Mouse (Mus musculus) spleen, adult 2 months (tissue): ENCODE results near the gene Ube2l6. TPM values are rescaled to one million over a fixed set of nuclear protein-coding genes. Genes with fewer than 3 reads are reported as not detected.

Experiments used
- DNase-seq, 2 experiments: peaks; one replicate each; pipeline versions ENCODE4 v3.0.0 to v3.0.0-alpha.2; 2012 to 2021; ENCODE audit warnings: low spot score in 2 of 2, low read depth in 1 of 2
- H3K27ac ChIP-seq: fragments of 200-500 bp; 2 replicates; pipeline ENCODE4 v1.5.1; 2012; ENCODE audit warnings: low read length, inconsistent platforms; ENCODE audit not compliant: insufficient read depth
- H3K27me3 ChIP-seq: fragments of 200-500 bp; 2 replicates; pipeline ENCODE4 v1.6.1; 2012; ENCODE audit warnings: mild to moderate bottlenecking, moderate library complexity, low read length, inconsistent platforms; ENCODE audit not compliant: control insufficient read depth, insufficient read depth
- H3K36me3 ChIP-seq: fragments of 200-500 bp; 2 replicates; pipeline ENCODE4 v1.6.1; 2012; ENCODE audit warnings: mild to moderate bottlenecking, low read length, inconsistent platforms; ENCODE audit not compliant: control insufficient read depth, insufficient read depth
- H3K4me1 ChIP-seq: fragments of 200-500 bp; 2 replicates; pipeline ENCODE4 v1.6.1; 2011; ENCODE audit warnings: inconsistent platforms; ENCODE audit not compliant: control insufficient read depth, insufficient read depth, insufficient read length
- H3K4me3 ChIP-seq: fragments of 200-500 bp; 2 replicates; pipeline ENCODE4 v1.5.1; 2011; ENCODE audit warnings: mild to moderate bottlenecking, inconsistent platforms; ENCODE audit not compliant: insufficient read depth, insufficient read length; ENCODE audit errors: extremely low read depth
- CTCF ChIP-seq: fragments of 200-500 bp; IDR thresholded peaks from 2 replicates; pipeline ENCODE4 v1.5.1; 2011; ENCODE audit warnings: mild to moderate bottlenecking, inconsistent platforms; ENCODE audit not compliant: insufficient read depth, insufficient read length, insufficient replicate concordance; ENCODE audit errors: extremely low read depth
- POLR2A ChIP-seq: fragments of 200-500 bp; IDR thresholded peaks from 2 replicates; pipeline ENCODE4 v1.6.1; 2011; ENCODE audit warnings: low read depth, low read length, inconsistent platforms
- WGBS: fragments of 180-500 bp; shearing (Covaris S2); methylation state at CpG from one replicate; pipeline ENCODE4 v1.1.7; 2018; 5-methylcytosine and 5-hydroxymethylcytosine counted together
- polyA plus RNA-seq: library from polyadenylated mRNA; depleted of rRNA; stranded (reverse); fragments of >200 nt; gene quantifications from 2 replicates; pipeline ENCODE4 v1.2.3, GENCODE M21; 2012

Ube2l6 gene
- polyA plus RNA-seq, 1 experiment: 250 TPM

- peak overlapping the region; percentile 49 for H3K27ac ChIP-seq
- TF ChIP-seq POLR2A (no peak), CTCF (no peak)
- 21% methylated on average over 9 of the region's 9 CpGs for WGBS
- H3K27me3 ChIP-seq: no peaks in the 10 kb centered on the region; the same call in 1 of the 2 replicates
- no peaks in the 10 kb centered on the region for H3K36me3 ChIP-seq
- peak in 1 of 2 experiments; percentile 21 for DNase-seq
- no peak overlapping the region for H3K4me3 ChIP-seq
- H3K4me1 ChIP-seq: peaks cover 16% of the 10 kb centered on the region
These were observed 39.4 kb downstream of the Ube2l6 start for GRCm38 (mm10) chr2:84837817-84838592.

- WGBS: 23% methylated on average over 10 of the region's 10 CpGs
- H3K27ac ChIP-seq: peak within 1 kb of the TSS; percentile 49
- TF ChIP-seq POLR2A: no peak
- no peak for TF ChIP-seq CTCF
- DNase-seq: no peak
- H3K4me3 ChIP-seq: peak within 1 kb of the TSS; percentile 71
- no peaks in the 10 kb centered on the region for H3K36me3 ChIP-seq
- H3K4me1 ChIP-seq: peaks cover 16% of the 10 kb centered on the region
- H3K27me3 ChIP-seq: no peaks in the 10 kb centered on the region; the same call in 1 of the 2 replicates
These were observed 39.9 kb downstream of the Ube2l6 start, which contains the start of gene Slc43a1 for GRCm38 (mm10) chr2:84838593-84838949. TSS of gene Slc43a1 (plus strand) at chr2:84838850.

GRCm38 (mm10) chr2:84838993-84839980 lies 40.7 kb downstream of the Ube2l6 start:
- Histone ChIP-seq H3K4me3 (peak overlapping the region; percentile 71), H3K4me1 (peaks cover 16% of the 10 kb centered on the region), H3K27ac (peak overlapping the region; percentile 39; the same call in 1 of the 2 replicates), H3K27me3 (no peaks in the 10 kb centered on the region; the same call in 1 of the 2 replicates), H3K36me3 (no peaks in the 10 kb centered on the region)
- TF ChIP-seq CTCF: no peak
- TF ChIP-seq POLR2A: no peak
- WGBS: 1% methylated on average over 47 of the region's 47 CpGs
- no peak for DNase-seq

- TF ChIP-seq CTCF (no peak), POLR2A (no peak)
- peaks cover 16% of the 10 kb centered on the region for H3K4me1 ChIP-seq
- H3K27me3 ChIP-seq: no peaks in the 10 kb centered on the region; the same call in 1 of the 2 replicates
- H3K36me3 ChIP-seq: no peaks in the 10 kb centered on the region
- H3K4me3 ChIP-seq: peak overlapping the region; percentile 71
- DNase-seq: peak in 1 of 2 experiments; percentile 39
- WGBS: under 1% methylated on average over 54 of the region's 54 CpGs
- H3K27ac ChIP-seq: peak overlapping the region; percentile 40; the same call in 1 of the 2 replicates
These were observed 41.6 kb downstream of the Ube2l6 start for GRCm38 (mm10) chr2:84840016-84840747.

- TF ChIP-seq CTCF: no peak
- no peak for TF ChIP-seq POLR2A
- 9% methylated on average over 17 of the region's 17 CpGs for WGBS
- no peaks in the 10 kb centered on the region; the same call in 1 of the 2 replicates for H3K27me3 ChIP-seq
- peaks cover 16% of the 10 kb centered on the region for H3K4me1 ChIP-seq
- DNase-seq: no peak
- H3K36me3 ChIP-seq: no peaks in the 10 kb centered on the region
- H3K27ac ChIP-seq: no peak overlapping the region
- H3K4me3 ChIP-seq: peak overlapping the region; percentile 71
These were observed 42.3 kb downstream of the Ube2l6 start for GRCm38 (mm10) chr2:84840748-84841563.
